15 mouse cellular contexts compared by ENCODE assay signal in the genomic region with DNA sequence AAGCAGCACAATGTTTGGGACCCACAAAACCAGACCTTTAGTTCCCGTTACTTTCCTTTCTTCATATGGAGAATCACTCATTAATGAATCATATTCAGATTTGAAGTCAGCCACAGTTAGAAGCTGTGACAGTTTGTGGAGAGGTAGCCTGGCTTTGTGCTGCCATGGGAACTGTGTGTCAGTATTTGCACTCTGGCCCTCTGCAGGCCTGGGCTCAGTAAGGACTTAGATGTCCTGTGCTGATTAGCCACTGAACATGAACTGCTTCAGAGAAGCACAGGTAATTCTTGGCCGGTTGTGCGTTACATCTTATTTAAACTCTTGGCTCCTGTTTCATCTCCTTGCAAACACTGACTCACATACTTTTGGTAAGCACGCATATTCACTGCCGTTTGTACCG.
"Had no signal": no experiment of that assay in that cellular context is flagged by ENCODE, and none has a peak within 500 bp of the region (broad histone marks: within the 10 kb centered on the region; RNA-seq: fewer than 3 reads in every experiment).

No protein-coding gene starts in this region.

- ATAC-seq: intestine, embryonic 15.5 days; midbrain, embryonic 15.5 days had no signal

- H3K4me1 ChIP-seq: intestine, embryonic 15.5 days; megakaryocyte, embryonic 14.5 days; midbrain, embryonic 15.5 days; neural tube, embryonic 12.5 days had no signal

- H3K27me3 ChIP-seq: intestine, embryonic 15.5 days; lung, embryonic 15.5 days; megakaryocyte, embryonic 14.5 days; midbrain, embryonic 15.5 days; neural tube, embryonic 12.5 days; stomach, embryonic 15.5 days had no signal

- DNase-seq: lung, postnatal 4 days; right cerebral cortex, postnatal 4 days; spleen, adult 18-20 months; thymus, adult 2 months; thymus, postnatal 25 days had no signal

- H3K4me3 ChIP-seq: intestine, embryonic 15.5 days; layer of hippocampus, adult 2 months; limb, embryonic 13.5 days; lung, embryonic 15.5 days; megakaryocyte, embryonic 14.5 days; midbrain, embryonic 15.5 days; neural tube, embryonic 12.5 days; stomach, embryonic 15.5 days had no signal

- H3K9ac ChIP-seq: intestine, embryonic 15.5 days; limb, embryonic 13.5 days; lung, embryonic 15.5 days; midbrain, embryonic 15.5 days; neural tube, embryonic 12.5 days; stomach, embryonic 15.5 days had no signal

- H3K27ac ChIP-seq: intestine, embryonic 15.5 days; layer of hippocampus, adult 2 months; limb, embryonic 13.5 days; lung, embryonic 15.5 days; midbrain, embryonic 15.5 days; neural tube, embryonic 12.5 days; stomach, embryonic 15.5 days had no signal

- H3K36me3 ChIP-seq: intestine, embryonic 15.5 days; limb, embryonic 13.5 days; lung, embryonic 15.5 days; midbrain, embryonic 15.5 days; neural tube, embryonic 12.5 days; stomach, embryonic 15.5 days had no signal

- H3K4me2 ChIP-seq: intestine, embryonic 15.5 days; limb, embryonic 13.5 days; liver, embryonic 11.5 days; lung, embryonic 15.5 days; midbrain, embryonic 11.5 days; midbrain, embryonic 15.5 days; neural tube, embryonic 12.5 days; stomach, embryonic 15.5 days had no signal

- H3K9me3 ChIP-seq: intestine, embryonic 15.5 days; limb, embryonic 13.5 days; lung, embryonic 15.5 days; megakaryocyte, embryonic 14.5 days; midbrain, embryonic 15.5 days; neural tube, embryonic 12.5 days; stomach, embryonic 15.5 days had no signal
